Mouse (Mus musculus): ENCODE data around the gene Phf10. TPM values are rescaled to one million over a fixed set of nuclear protein-coding genes. Genes with fewer than 3 reads are reported as not detected.
"Not testable (repeated sequence)": the region's sequence is repeated elsewhere in the genome, so short reads cannot be mapped to it uniquely, and the experiment has no call there.

Phf10 gene
- total RNA-seq, 2 experiments from 2014 or later = 76.9 to 81.2 TPM

DNA sequence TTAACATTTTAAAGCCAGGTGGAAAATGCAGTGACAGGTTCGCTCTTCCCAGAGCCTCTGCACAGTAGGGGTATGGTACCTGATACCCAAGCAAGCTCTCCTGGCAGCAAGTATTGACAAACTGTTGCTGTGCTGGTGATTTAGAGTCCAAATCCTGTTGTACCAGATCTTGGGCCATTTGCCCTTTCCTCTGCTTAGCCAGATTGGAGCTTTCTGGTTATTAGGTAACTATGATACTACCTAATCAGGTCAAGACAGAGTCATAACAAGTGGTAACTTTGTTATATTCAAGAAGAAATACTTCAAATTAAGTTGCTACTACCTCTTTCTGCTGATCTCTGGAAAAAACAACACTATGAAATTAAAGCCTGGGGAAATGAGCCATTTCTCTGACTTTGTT lies 16.5 kb downstream of the Phf10 start:
- DNase-seq (ENCODE audit: low spot score in 2 of 2) = no peak

DNA sequence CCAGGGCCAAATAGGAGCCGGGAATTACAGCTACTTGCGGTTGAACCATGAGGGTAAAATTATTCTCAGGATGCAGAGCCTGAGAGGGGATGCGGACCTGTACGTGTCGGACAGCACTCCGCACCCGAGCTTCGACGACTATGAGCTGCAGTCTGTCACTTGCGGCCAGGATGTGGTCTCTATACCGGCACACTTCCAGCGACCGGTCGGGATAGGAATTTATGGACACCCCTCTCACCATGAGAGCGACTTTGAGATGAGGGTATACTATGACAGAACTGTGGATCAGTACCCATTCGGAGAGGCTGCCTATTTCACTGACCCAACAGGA lies 17.4 kb downstream of the Phf10 start:
- DNase-seq (ENCODE audit: low spot score in 2 of 2) = no peak

DNA sequence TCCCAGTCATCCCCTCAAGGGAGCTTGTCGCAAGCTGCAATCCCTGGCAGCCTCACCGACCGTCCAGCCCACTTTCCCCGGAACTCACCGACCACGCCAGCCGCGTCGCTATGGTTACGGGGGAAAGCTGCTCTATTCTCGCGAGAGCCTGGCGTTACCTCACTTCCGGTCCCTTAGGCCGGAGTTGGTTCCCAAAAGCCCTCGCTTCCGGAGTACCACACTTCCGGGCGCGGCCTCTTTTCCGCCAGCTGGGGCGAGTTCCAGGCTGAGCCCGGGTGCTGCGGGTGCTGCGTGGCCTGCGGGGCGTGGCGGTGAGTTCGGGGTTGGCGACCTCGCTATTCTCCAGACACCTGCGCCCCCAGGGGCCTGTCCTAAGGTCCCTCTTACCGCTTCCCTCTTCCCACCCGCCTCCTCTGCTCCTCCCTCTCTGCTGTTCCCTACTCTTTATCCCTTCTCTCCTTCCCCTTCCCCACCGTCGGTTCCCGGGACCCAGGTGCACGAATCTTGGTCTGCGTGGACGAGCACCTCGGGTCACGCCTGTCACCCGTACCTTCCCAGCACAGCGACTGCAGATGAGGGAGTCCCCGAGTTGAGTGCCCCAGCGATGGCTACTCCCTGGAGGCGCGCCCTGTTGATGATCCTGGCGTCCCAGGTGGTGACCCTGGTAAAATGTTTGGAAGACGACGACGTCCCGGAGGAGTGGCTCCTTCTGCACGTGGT lies 17.9 kb downstream of the Phf10 start, which contains the start of the genes Wdr27 and 1600012H06Rik:
Gene Wdr27, minus strand, starts transcription at position 150 of the 720 bp plus-strand sequence.
Gene 1600012H06Rik, plus strand, starts transcription at position 176 of the 720 bp plus-strand sequence.
- peak; percentile 95 to 99 for DNase-seq (ENCODE audit: low spot score in 2 of 2)

DNA sequence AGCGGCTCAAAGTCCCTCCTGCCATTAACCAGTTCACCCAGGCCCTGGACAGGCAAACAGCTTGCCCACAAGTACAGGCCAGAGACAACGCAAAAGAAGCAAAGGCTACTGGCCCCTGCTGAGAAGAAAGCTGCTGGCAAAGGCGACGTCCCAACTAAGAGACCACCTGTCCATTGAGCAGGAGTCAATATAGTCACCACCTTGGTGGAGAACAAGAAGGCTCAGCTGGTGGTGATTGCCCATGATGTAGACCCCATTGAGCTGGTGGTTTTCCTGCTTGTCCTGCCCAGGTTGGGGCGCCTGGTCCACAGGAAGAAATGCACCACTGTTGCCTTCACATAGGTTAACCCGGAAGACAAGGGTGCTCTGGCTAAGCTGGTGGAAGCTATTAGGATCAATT lies 18.9 kb downstream of the Phf10 start:
- DNase-seq (ENCODE audit: low spot score in 2 of 2) = not testable (repeated sequence)

DNA sequence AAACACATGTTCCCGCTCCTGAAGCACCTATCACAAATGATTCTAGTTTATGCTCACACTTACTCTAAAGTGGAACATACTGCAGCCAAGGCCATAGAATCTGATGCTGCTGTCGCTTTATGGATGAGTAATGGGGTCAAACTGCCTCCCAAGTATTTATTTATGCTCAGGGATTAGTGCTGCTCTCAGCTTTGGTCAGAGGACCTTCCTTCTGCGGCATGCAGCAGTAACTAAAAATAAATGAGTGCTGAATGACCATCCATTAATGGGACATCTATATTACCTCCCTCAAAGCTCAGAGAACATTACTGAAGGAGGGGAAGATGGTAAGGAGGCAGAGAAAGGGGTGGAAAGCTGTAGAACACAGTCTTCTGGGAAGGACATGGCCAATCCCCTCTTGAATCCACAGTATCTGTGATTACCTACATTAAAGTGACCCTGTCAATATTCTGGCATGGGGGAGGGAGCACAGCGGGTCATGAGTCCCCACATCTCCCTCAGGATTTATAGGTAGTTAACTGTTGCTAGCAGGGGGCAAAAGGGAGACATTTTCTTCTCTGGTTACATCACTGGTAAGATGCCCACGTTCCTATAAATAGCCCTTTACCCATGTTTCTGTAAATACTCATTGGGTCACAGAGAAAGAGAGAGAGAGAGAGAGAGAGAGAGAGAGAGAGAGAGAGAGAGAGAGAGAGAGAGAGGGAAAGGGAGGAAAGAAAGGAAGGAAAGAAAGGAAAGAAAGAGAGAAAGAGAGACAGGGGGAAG lies 25.1 kb downstream of the Phf10 start:
- no peak for DNase-seq (ENCODE audit: low spot score in 2 of 2)

DNA sequence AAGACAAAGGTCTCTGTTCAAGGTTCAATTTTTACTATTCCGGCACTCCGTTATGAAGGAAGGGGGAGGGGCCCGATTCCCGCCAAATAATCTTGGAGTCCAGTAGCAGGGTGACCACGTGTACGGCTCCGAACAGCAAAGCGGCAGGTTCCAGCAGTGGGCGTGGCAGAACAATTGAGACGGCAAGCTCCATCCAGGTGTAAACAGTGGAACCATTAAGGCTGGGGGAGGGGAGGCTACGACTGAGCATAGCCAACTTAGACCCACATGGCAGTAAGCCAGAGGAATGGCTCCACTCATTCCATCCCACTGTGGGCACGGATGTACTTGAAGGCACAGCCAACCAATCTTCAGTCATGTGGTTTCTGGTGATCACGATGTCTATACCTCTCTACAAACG lies 25.8 kb downstream of the Phf10 start:
- not testable (repeated sequence) for DNase-seq (ENCODE audit: low spot score in 2 of 2)

DNA sequence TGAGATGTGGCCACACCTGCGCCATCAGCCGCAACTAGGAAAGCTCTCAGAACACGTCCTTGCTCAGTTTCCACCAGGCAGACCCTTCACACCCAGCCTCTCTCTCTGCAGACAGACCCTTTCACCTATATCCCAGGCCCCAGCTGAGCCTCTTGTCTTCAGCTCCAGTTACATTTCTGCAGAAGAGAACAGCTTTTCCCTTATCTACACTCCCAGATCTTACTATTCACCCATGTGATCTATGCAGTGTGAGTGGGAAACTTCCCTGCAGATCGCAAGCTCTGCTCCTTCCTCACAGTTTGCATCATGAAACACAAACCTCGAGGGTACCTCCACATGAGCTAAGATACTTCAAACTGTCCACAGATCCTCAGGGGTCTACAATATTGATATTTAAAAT lies 29.6 kb downstream of the Phf10 start:
- no peak for DNase-seq (ENCODE audit: low spot score in 2 of 2)

DNA sequence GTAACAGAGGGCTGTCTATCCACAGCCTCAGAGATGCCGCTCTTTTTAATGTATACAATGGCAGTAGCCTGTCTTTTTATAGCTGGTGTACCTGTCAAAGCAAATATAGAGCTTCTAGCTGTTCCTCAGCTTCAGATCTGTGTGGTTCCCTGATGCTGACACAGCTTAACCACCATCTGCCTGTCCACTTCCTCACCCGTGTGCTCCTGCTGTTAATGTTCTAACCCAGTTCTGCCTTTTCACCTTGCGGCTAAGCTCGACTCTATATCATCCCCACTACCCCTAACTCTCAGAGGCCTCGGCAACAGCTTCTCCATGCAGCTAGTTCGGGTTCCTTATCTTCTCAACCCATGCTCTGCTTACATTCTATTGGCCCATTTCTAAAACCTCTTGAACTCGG lies 30.4 kb downstream of the Phf10 start:
- no peak for DNase-seq (ENCODE audit: low spot score in 2 of 2)

DNA sequence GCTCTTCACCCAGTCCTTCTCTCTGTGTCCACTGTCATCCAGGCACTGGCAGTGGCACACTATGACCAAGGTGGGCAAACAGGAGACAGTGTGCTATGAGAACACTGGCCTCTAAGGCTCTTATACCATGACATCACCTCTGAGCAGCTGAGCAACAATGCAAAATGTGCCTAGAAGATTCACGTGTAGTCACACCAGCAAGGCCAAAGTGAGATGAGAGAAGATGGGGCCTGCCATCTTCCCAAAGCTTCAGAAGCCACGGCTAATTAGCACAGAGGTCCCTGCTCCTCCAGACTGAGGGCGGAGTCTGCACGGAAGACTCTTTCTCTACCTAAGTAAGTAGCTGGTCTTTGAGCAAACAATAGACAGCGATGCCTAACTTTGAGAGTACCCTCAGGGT lies 32.4 kb downstream of the Phf10 start:
- no peak for DNase-seq (ENCODE audit: low spot score in 2 of 2)

DNA sequence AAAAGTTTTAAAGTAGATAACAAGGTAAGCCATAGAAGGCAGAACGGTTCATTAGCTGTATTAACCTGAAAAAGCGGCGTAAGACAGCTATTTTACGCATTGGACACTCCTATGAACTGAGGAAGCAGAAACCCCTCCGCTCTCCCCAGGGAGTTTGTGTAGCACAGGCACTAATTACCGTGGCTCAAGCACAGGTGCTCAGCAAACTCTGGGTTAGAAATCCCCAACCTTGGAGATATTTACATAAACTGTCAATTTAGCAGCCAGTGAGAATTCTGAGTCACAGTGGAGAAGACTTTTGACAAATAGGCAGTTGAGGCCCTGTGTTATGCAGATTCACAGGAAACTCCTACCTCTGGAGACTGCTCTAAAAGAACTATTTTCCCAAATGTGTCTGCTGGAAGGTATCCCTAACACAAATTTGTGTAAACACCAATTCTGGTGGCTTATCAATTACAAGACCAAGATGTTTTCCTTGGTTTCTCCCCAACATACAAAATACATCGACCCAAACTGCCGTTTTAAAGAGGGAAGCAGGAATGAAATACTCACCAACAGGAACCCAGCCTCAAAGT lies 33.3 kb downstream of the Phf10 start:
- no peak for DNase-seq (ENCODE audit: low spot score in 2 of 2)

DNA sequence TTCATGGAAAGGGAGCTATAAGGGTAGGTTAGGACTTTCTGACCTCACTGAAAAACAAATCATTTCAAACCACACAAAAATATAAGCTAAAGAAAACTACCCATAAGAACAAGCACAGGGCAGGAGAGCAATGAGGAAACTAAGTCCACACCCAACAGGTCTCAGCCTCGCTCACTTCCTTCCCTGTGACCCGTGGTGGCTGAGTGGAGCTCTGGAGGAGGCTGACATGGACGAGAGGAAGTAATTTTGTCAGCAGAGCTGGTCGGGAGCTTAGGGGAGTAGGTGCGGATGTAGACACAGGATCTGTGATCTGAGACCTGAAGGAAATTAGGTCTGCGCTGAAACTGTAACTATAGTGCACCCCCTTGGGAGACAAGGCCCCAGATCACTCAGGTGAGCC lies 39.5 kb downstream of the Phf10 start:
- DNase-seq (ENCODE audit: low spot score in 2 of 2) = no peak

DNA sequence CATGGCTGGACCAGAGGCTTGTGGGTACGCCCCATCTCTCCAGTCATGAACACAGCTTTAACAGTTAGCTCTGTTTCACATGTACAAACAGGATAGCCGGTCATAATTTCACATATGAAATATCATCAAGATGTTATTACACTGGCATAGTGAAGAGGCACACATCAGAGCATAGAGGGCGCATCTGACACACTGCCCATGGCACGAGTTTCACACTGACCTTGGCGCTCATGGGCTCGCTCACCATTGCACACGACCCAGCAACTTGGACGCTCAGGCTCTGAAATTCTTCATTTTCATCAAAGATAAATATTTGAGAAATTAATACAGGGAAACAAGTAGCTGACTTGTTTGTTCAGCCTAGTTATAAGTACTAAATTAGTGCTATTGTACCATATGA lies 43.2 kb downstream of the Phf10 start:
- DNase-seq (ENCODE audit: low spot score in 2 of 2) = no peak

DNA sequence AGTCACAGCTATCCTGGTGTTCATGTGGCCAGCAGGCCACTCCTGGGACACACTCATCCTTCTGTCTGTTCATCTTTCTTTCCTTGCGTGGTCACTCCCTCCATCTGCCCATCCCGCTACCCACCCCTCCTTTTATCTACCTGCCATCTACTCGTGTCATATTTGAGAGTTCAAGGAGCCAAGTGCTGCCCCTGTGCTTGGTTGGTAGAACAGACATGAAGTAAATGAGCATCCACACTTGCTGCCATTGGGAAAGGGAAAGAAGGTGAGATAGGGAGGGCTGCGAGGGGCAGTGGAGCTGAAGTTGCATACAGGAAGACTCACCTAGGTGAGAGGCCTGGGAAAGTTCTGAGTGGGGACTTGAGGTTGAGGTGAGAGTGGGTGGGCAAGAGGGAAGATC lies 46.7 kb downstream of the Phf10 start:
- DNase-seq (ENCODE audit: low spot score in 2 of 2) = no peak

DNA sequence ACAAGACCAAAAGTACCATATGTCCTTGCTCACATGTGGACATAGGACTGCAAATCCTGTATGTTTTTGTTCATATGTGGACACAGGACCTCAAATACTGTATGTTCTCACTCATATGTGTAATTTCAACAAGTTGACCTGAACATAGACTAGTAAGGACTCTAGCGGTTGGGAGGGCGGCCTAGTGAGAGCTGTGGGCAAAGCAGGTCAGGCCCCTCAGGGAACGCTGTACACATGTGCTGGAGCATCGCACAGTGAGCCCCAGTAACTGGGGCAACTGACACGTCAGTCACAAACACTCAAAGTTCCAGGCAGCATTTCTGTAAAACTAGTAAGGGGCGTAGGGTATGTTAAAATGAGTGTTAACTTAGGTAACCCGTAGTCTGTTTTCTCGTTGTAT lies 48.1 kb downstream of the Phf10 start:
- DNase-seq (ENCODE audit: low spot score in 2 of 2) = no peak

DNA sequence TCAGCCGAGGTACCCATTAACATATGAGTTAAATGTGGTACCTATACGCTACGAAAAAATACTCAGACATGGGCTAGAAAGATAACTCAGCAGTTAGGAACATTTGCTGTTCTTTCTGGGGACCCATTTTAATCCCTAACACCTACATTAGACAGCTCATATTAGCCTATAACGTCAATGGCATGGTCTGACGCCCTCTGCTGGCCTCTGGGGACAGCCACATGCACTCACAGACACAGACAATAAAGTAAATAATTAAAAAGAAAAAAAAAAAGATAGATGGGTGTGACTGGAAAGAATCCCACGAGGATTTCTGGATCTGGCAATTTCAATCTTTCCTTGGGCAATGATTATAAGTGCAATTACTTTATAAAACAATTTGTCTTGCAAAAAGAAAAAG lies 48.7 kb downstream of the Phf10 start:
- no peak for DNase-seq (ENCODE audit: low spot score in 2 of 2)

DNA sequence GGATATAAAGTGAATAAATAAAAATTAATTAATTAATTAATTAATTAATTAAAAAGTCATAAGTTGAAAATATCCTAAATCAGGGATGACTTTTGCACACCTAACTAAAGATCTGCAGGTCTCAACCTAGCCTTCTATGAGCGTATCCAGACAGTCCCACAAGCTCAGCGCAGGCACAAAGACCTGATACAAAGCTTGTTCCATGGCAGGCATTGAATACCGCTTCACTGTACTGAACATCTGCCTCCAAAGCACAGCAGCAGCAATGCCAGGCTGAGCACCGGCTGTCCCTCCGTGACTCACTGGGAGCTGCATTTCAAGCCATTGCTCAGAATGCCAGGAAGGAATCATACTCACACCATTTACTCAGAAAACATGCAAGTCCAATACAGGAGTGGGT lies 50.3 kb downstream of the Phf10 start:
- no peak for DNase-seq (ENCODE audit: low spot score in 2 of 2)

DNA sequence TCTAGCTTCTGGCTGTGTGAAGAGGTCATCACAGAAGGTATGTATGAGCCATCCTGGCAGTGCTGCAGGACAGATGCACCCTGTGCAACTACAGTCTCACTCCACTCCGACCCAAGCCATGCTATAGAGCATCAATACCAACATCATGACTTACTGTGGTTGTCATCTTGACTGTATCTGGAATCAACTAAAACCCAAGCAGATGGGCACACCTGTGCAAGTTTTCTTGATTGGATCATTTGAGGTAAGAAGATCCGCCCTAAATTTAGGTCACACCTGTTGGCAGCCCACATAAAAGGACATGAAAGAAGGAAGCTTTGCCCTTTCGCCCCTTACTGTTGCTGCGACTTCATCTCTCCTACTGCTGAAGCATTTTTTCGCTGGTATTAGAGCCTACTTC lies 51.7 kb downstream of the Phf10 start:
- no peak for DNase-seq (ENCODE audit: low spot score in 2 of 2)

DNA sequence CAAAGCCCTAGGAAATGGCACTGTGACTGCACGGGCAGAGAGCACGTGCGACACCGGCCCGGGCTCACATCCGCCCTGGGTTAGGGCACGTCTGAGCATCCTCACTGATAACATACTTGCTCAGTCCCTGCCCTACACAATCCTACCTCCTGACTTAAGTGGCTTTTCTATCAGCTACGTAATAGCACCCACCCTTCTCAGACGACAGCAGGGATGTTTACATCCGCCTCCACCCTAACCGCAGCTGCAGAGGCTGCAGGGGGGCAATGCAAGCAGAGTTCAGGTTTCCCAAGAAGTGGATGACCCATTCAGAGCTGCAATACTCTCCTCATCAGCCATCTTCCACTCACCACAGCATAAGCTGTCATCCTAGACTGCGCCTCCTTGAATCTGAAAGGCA lies 53.9 kb downstream of the Phf10 start:
- no peak for DNase-seq (ENCODE audit: low spot score in 2 of 2)

DNA sequence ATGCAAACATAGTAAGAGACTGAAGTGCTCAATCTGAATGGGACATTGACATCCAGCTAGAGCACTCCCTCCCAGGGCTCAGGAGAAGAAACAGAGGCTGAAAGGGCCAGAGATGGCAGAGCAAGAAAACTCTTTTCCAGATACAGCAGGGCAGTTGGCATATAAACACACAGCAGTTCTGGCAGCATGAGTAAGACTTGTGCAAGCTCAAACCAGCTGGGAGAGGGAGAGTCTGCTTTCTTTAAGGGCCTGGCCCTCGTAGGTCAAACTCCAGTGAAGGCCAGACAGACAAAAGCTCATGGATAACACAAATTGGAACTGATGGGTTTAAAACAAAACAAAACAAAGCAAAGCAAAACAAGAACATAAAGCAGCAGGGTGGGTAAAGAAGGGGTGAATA lies 54.5 kb downstream of the Phf10 start:
- no peak for DNase-seq (ENCODE audit: low spot score in 2 of 2)

DNA sequence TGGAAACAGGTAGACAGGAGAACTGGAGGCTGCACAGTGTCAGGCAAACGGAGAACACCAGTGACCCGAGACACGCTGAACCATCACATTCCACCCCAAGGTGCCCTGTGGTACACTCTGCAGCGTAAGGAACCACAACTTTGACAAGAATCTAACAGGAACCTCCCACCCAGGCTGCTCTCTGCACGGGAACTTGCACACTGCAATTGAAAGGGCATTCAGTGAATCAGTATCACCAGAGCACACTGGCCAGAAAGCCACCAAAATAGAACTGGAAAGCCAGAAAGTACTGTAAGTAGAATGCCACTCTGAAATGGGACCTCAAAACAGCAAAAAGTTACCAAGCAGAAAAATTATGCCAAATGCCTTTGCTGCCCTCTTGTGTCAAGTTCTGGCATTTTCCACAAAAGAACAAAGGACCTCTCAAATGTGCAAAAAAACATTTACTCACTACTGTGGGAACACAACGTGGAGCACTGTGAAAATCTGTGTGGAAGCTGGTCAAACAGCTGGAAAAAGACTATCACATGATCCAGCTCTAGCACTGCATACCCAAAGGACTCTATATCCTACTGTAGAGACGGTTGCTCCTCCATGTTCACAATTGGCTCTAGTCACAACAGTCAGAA lies 56.3 kb downstream of the Phf10 start:
- DNase-seq (ENCODE audit: low spot score in 2 of 2) = peak in 1 of 2 experiments; percentile 30

DNA sequence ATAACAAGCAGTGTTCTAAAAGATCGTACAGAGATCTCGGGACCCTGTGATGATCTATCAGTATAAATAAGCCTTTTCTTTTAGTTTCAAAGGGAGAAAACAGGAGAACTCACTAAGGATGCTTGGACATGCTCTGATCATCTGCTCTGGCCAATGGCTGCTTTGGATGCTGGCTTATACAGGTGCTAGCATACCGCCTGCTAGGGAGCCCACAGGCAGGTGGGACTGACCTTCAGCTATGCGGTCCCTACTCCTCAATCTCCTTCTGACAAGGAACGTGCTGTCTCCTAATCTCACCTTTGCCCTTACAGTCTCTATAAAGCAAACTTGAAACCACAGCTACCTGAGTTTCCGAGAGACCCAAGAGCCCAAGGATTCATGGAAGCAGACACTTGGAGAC lies 56.9 kb downstream of the Phf10 start:
- no peak for DNase-seq (ENCODE audit: low spot score in 2 of 2)

DNA sequence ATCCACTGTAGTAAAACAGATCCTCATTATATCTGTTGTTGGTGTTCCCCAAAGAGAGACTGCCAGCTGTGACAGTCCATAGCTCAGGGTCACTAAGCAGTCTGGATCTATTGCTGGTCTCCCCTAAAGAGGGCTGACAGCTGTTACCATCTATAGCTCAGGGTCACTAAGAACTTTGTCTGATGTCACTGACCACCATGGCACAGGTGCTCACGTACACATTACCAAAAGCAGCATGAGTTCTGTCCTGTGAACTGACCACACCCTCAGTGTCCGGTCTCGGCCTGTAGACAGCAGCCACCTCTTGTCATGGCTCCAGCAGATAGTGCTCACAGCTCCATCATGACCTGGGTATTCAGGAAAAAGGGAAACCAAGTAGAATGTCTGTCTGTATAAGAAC lies 57.9 kb downstream of the Phf10 start:
- no peak for DNase-seq (ENCODE audit: low spot score in 2 of 2)
